Mouse (Mus musculus) cortical plate, adult 2 months (tissue): Measurements from ENCODE around the gene Gm20683.

ENCODE experiments used
- CTCF ChIP-seq: fragments of 200-500 bp; IDR thresholded peaks from 2 replicates; pipeline ENCODE4 v1.5.1; 2011; ENCODE audit warnings: mild to moderate bottlenecking, control low read depth, low read length; ENCODE audit not compliant: insufficient read depth; ENCODE audit errors: extremely low read depth
- POLR2A ChIP-seq: fragments of 200-500 bp; IDR thresholded peaks from 2 replicates; pipeline ENCODE4 v1.6.1; 2011; ENCODE audit warnings: mild to moderate bottlenecking, low read length, control low read depth; ENCODE audit not compliant: insufficient read depth; ENCODE audit errors: extremely low read depth

DNA sequence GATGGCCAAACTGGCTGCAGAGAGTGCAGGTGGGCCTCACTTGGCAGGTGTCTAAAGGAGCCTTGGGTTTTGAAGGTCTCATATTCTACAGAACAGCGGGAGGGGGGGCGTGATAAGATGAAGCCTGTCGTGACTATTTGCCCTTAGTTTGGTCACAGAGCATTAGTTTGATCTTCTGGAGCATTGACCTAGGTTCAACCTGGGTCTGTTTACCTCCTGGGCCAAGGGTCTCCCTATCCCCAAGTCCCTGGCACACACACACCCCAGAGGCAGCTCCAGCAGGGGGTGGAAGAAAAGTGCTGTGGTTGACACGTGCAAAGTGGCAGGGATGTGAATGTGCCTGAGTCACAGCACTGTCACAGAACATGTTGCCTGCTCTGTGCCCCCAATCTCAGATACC is 30.7 kb downstream of the Gm20683 start:
- no peak for TF ChIP-seq POLR2A
- no peak for TF ChIP-seq CTCF
